Mouse (Mus musculus) hematopoietic stem cell, adult 5-6 weeks (primary cell): ENCODE data around the gene Ubac2. TPM values are rescaled to one million over a fixed set of nuclear protein-coding genes. Genes with fewer than 3 reads are reported as not detected.
A peak's percentile ranks its signal among the peaks of the same experiment; 100 is the strongest.
"Not testable (repeated sequence)": the region's sequence is repeated elsewhere in the genome, so short reads cannot be mapped to it uniquely, and the experiment has no call there.

Source experiments
- ATAC-seq, 2 experiments: fragments of 125-278 bp in 1 of 2; replicated peaks in 1 of 2; 2 replicates each; pipeline ENCODE4 v1.8.0; 2016 to 2017; ENCODE audit warnings: inconsistent platforms in 2 of 2, mild to moderate bottlenecking in 2 of 2, moderate number of reproducible peaks in 2 of 2, low read depth in 1 of 2, moderate TSS enrichment in 1 of 2; ENCODE audit not compliant: low FRiP score in 2 of 2, poor library complexity in 2 of 2, severe bottlenecking in 2 of 2, insufficient read depth in 1 of 2, low TSS enrichment in 1 of 2
- total RNA-seq: library from RNA; stranded (forward); fragments of 172-1452, 232-1000 nt; gene quantifications from 2 replicates; pipeline ENCODE4 v1.2.3, GENCODE M21; 2017

The Ubac2 gene
- total RNA-seq, 1 experiment from 2014 or later = 23.1 TPM

GRCm38 (mm10) chr14:122035860-122036259 lies 157.4 kb downstream of the Ubac2 start:
- peak; percentile 84 to 97 for ATAC-seq

GRCm38 (mm10) chr14:122038874-122039647 lies 160.6 kb downstream of the Ubac2 start:
- peak; percentile 30 to 44; a peak in 3 of 4 replicates for ATAC-seq

DNA sequence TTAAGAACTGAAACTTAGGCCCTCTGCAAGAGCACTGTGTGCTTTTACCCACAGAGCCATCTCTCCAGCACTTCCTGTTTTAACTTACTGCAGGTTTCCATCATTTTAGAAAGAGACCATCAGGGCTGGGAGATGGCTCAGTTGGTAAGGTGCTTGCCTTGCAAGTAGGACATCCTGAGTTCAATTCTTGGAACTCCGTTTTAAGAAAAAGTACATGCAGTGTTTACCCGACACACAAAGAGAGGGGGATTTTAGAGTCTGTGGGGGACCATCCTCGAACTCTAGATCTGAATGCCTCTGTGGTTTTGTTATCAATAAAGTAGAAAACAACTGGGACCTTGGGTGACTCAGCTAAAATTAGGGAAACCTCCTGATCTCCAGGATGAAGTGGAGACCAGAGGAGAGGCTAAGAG lies 163.0 kb downstream of the Ubac2 start:
- ATAC-seq = peak; percentile 12 to 43; a peak in 1 of 4 replicates

GRCm38 (mm10) chr14:122042142-122042694 lies 163.8 kb downstream of the Ubac2 start:
- 0 out of 4 replicates have a peak, but pooled peaks have one; percentile 12 to 19 for ATAC-seq

DNA sequence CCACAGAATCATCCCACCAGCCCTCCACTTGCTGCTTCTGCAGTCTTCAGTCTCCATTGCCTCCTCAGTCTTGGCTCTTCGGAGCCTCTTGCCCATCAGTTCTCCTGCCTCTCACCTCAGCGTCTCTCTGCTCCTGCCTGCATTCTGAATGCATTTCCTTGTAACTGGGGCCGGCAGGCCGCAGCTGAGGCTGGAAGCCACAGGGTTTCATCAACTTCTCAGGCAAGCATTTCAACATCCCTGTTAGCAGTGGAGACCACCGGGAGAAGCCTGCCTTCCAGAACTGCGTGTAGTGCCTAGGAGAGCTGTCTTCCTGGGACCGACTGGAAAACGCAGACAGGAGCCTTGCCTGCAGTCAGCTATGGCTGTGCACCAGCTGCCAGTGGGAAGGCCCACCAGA lies 169.4 kb downstream of the Ubac2 start:
- ATAC-seq = 0 out of 4 replicates have a peak, but pooled peaks of 1 of the 2 experiments have one; percentile 6

GRCm38 (mm10) chr14:122048816-122049215 lies 170.4 kb downstream of the Ubac2 start:
- no peak for ATAC-seq

GRCm38 (mm10) chr14:122052896-122053635 lies 174.6 kb downstream of the Ubac2 start:
- peak; percentile 23 to 39; a peak in 2 of 4 replicates for ATAC-seq

- ATAC-seq = no peak
These were observed 178.5 kb downstream of the Ubac2 start for GRCm38 (mm10) chr14:122056871-122057270.

GRCm38 (mm10) chr14:122057941-122058346 lies 179.5 kb downstream of the Ubac2 start:
- peak; percentile 27 to 42; a peak in 2 of 4 replicates for ATAC-seq

DNA sequence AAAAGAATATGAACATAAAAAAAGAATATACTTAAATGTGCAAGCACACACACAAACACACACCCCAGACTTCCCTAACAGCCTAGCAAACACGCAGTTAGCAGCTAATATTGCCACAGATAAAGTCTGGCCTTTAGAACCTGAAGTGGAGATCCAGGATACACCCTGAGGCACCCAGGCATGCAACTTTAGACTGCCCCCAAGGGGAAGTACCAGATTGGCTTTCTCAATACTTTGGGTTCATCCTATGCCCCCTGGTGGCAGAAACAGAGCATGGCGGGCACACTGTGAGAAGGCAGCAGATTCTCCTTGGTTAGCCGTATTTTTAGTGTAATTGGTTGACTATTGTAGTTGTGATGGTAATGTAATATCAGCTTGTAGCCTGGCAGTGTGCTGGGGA lies 182.2 kb downstream of the Ubac2 start:
- ATAC-seq = peak; percentile 51 to 79

- ATAC-seq = no peak
These were observed 183.0 kb downstream of the Ubac2 start for GRCm38 (mm10) chr14:122061376-122061775.

DNA sequence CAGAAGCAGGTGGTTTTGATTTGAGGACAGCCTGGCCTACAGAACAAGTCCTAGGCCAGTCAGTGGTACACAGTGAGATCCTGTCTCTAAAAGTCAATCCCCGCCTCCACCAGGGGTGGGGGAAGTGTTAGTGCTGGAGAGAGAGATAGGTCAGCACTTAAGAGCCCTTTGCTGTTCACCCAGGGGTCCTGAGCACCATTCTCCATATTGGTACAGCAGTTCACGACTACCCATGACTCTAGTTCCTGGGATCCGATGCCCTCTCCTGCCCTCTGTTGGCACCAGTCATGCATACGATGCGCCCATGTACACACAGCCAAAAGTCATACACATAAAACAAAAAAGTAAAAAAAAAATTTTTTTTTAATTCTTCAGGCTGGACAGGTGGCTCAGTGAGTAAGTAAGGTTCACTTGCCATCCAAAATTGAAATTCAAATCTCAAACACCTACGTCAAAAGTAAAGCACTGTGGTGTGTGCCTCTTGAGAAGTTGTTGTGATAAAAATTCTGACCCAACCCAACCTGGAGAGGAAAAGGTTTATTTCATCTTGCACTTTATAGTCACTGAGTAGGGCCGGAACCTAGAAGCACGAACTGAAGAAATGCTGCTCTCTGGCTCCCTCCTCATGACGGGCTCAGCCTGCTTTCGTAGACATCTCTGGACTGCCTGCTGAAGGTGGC lies 184.1 kb downstream of the Ubac2 start:
- no peak for ATAC-seq

DNA sequence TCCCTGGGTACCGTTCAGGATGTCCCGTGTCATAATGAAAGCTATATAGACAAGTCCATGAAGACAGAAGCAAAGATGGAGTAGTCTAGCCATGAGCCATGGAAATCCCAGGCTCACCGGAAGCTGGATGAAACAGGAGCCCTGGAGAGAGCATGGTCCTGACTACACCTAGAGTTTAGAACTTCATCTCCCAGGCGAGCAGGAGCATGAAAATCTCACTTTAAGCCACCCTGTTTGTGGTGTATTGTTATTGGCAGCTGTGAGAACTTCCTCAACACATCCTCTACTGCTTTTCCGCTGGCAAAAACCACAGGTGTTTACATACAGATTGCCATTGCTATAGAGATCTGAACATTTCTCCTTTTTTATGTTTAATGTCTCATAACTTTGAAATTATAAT lies 185.2 kb downstream of the Ubac2 start:
- ATAC-seq = peak; percentile 63

- peak; percentile 52 to 60 for ATAC-seq
These were observed 186.1 kb downstream of the Ubac2 start for GRCm38 (mm10) chr14:122064519-122064918.

GRCm38 (mm10) chr14:122066243-122066642 lies 187.8 kb downstream of the Ubac2 start:
- ATAC-seq = peak; percentile 30 to 36; a peak in 2 of 4 replicates

DNA sequence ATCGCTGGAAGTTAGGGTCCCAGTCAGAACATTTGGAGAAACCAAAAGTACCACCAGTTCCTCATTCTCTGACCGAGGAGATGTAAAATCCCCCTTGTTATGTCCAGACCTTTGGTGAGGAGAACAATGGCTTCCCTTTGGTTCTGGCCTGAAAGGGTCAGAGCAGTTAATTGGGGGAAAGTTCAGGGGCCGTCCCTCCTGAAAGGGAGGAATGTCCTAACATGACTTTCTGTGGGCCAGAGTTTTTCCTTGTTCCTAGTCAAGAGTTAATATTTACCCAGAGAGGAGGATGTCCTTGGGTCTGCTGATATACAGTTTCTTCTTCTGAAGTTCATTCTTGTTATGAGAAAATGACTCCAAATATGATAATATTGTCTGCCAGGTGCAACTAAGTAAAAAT lies 189.6 kb downstream of the Ubac2 start:
- ATAC-seq = not testable (repeated sequence)
